Mouse (Mus musculus) lung, embryonic 16.5 days (tissue): ENCODE results near the gene Fam83g. TPM values are rescaled to one million over a fixed set of nuclear protein-coding genes. Genes with fewer than 3 reads are reported as not detected.
A peak's percentile ranks its signal among the peaks of the same experiment; 100 is the strongest.

Experiments used
- ATAC-seq: fragments of 200-750 bp; cut with Nextera tagmentation; 2 replicates; pipeline ENCODE4 v1.8.0; 2017; ENCODE audit warnings: low read depth, mild to moderate bottlenecking, moderate library complexity
- H3K27ac ChIP-seq: fragments of 300-500 bp; sonication (generic); 2 replicates; pipeline ENCODE4 v1.5.1; 2014; ENCODE audit warnings: mild to moderate bottlenecking, control low read depth, low read length
- H3K27me3 ChIP-seq: fragments of 300-500 bp; sonication (generic); 2 replicates; pipeline ENCODE4 v1.6.1; 2014; ENCODE audit warnings: low read depth, low read length, mixed read lengths; ENCODE audit not compliant: control insufficient read depth, insufficient read depth
- H3K36me3 ChIP-seq: fragments of 300-500 bp; sonication (generic); 2 replicates; pipeline ENCODE4 v1.6.1; 2014; ENCODE audit warnings: low read length; ENCODE audit not compliant: control insufficient read depth, insufficient read depth
- H3K4me1 ChIP-seq: fragments of 300-500 bp; sonication (generic); replicated peaks from 2 replicates; pipeline ENCODE4 v1.6.1; 2014; ENCODE audit warnings: low read length, mixed read lengths; ENCODE audit not compliant: control insufficient read depth, insufficient read depth
- H3K4me2 ChIP-seq: fragments of 300-500 bp; sonication (generic); 2 replicates; pipeline ENCODE4 v1.6.1; 2014; ENCODE audit warnings: low read depth, low read length, control low read depth
- H3K4me3 ChIP-seq: fragments of 300-500 bp; sonication (generic); 2 replicates; pipeline ENCODE4 v1.5.1; 2014; ENCODE audit warnings: mild to moderate bottlenecking, low read length, control low read depth
- H3K9ac ChIP-seq: fragments of 300-500 bp; sonication (generic); 2 replicates; pipeline ENCODE4 v1.6.1; 2014; ENCODE audit warnings: low read length, control low read depth
- H3K9me3 ChIP-seq: fragments of 300-500 bp; sonication (generic); 2 replicates; pipeline ENCODE4 v1.6.1; 2016; ENCODE audit warnings: low read length; ENCODE audit not compliant: control insufficient read depth
- WGBS: fragments of 180-500 bp; shearing (Covaris S2); extraction: QIAGEN DNeasy Blood & Tissue Kit; methylation state at CpG from one replicate; pipeline ENCODE4 v1.1.7; 2014; 5-methylcytosine and 5-hydroxymethylcytosine counted together
- polyA plus RNA-seq: library from polyadenylated mRNA; unstranded; fragments of >200 nt; fragmentation: Nextera tagmentation; extraction: Ambion mirVana; gene quantifications from 2 replicates; pipeline ENCODE4 v1.2.1, GENCODE M21; 2015

Gene Fam83g
- polyA plus RNA-seq, 1 experiment from 2014 or later: 2.2 TPM

DNA sequence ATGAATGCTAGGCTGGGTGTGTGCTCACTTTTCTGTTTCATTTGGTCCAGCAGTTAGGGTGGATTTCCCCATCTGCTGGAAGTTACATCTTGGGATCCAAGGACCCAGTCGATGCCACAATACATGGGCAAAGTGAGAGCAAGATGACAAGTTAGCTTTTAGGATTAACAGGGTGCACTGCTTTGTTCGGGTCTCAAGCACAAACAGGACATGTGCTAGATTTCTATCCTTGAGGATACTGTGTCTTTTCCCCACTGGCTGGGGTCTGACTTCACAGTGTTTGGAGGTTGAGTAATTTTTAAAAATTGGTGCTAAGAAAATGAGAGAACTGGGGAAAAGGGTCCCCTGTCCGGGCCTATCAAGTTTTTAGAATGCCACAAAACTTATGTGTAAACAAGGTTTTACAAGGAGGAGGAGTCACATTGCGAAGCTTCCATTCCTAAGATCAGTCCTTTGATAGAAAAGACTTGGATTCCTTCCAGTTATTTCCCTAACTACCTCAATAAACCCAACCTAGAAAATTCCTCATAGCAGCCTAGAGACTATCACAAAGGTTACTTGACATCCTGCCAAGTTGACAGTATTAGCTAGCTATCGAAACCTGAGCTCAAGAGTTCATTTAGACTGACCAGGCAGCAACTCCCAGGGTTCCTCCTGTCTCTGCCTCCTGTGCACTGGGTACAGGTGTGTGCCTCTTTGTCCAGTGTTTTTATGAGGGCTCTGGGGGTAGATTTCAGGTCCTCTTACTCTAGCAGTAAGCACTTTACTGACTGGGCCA is 40.5 kb upstream of the Fam83g start:
- Histone ChIP-seq H3K9ac (no peak overlapping the region), H3K36me3 (no peaks in the 10 kb centered on the region), H3K9me3 (no peaks in the 10 kb centered on the region), H3K27me3 (no peaks in the 10 kb centered on the region), H3K4me2 (no peak overlapping the region), H3K27ac (no peak overlapping the region), H3K4me3 (no peak overlapping the region), H3K4me1 (peaks cover 8% of the 10 kb centered on the region; the same call in 1 of the 2 replicates)
- 60% methylated on average over 5 of the region's 5 CpGs for WGBS
- no peak for ATAC-seq

GRCm38 (mm10) chr11:61644576-61645326 is 39.1 kb upstream of the Fam83g start:
- H3K27me3 ChIP-seq: no peaks in the 10 kb centered on the region
- H3K4me2 ChIP-seq: no peak overlapping the region
- H3K9ac ChIP-seq: no peak overlapping the region
- peak overlapping the region; percentile 58 for H3K27ac ChIP-seq
- H3K36me3 ChIP-seq: no peaks in the 10 kb centered on the region
- H3K9me3 ChIP-seq: no peaks in the 10 kb centered on the region
- 39% methylated on average over 11 of the region's 11 CpGs for WGBS
- peaks cover 8% of the 10 kb centered on the region; the same call in 1 of the 2 replicates for H3K4me1 ChIP-seq
- no peak overlapping the region for H3K4me3 ChIP-seq
- peak; percentile 57; the same call in 1 of the 2 replicates for ATAC-seq

GRCm38 (mm10) chr11:61645357-61645857 is 38.5 kb upstream of the Fam83g start:
- no peaks in the 10 kb centered on the region for H3K27me3 ChIP-seq
- no peak for ATAC-seq
- H3K9me3 ChIP-seq: no peaks in the 10 kb centered on the region
- WGBS: 53% methylated on average over 5 of the region's 5 CpGs
- no peak overlapping the region for H3K27ac ChIP-seq
- peaks cover 8% of the 10 kb centered on the region; the same call in 1 of the 2 replicates for H3K4me1 ChIP-seq
- no peaks in the 10 kb centered on the region for H3K36me3 ChIP-seq
- H3K4me2 ChIP-seq: no peak overlapping the region
- H3K4me3 ChIP-seq: no peak overlapping the region
- no peak overlapping the region for H3K9ac ChIP-seq

- H3K4me2 ChIP-seq: no peak overlapping the region
- no peak for ATAC-seq
- WGBS: 54% methylated on average over 2 of the region's 2 CpGs
- peaks cover 8% of the 10 kb centered on the region; the same call in 1 of the 2 replicates for H3K4me1 ChIP-seq
- H3K27me3 ChIP-seq: no peaks in the 10 kb centered on the region
- H3K4me3 ChIP-seq: no peak overlapping the region
- no peak overlapping the region for H3K9ac ChIP-seq
- H3K9me3 ChIP-seq: no peaks in the 10 kb centered on the region
- H3K27ac ChIP-seq: no peak overlapping the region
- no peaks in the 10 kb centered on the region for H3K36me3 ChIP-seq
Measured at GRCm38 (mm10) chr11:61646499-61647039, 37.3 kb upstream of the Fam83g start.

DNA sequence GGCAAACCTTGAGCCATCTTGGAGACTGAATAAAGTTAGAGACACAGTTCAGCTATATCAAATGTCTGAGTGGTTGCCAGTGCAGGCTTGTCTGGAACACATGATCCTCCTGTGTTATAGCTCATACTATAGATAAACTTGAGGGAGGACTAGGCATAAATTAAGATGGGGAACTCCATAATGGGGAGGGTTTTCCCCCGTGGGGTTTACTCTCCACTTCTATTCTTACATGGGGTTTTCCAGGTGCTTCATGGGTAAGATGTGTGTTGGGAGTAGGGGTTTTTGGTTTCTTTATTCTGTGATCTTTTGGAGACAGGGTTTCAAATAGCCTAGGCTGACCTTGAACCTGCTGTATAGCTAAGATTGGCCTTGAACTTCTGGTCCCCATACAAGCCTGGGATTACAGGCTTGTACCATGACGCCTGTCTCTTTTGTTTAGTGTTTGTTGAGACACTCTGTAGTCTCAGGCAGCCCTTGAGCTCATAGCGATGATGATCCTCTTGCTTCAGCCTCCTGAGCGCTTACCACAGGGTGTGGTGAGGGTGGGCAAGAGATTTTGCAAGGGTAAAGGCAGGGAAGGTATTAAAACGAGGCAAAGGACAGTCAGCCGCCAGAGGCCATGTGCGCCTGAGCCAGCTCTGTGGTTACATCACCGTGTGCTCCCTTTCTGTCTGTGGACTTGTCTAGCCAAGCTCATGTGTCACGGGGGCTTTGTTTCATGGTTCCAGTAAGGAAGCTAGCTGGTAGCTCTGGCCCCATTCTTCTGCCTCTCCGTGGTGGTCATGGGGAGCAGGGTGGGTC is 36.6 kb upstream of the Fam83g start:
- ATAC-seq: no peak
- no peak overlapping the region for H3K27ac ChIP-seq
- no peaks in the 10 kb centered on the region for H3K27me3 ChIP-seq
- no peak overlapping the region for H3K4me3 ChIP-seq
- H3K36me3 ChIP-seq: no peaks in the 10 kb centered on the region
- H3K4me1 ChIP-seq: peaks cover 8% of the 10 kb centered on the region; the same call in 1 of the 2 replicates
- H3K4me2 ChIP-seq: no peak overlapping the region
- WGBS: 66% methylated on average over 10 of the region's 10 CpGs
- H3K9ac ChIP-seq: no peak overlapping the region
- H3K9me3 ChIP-seq: no peaks in the 10 kb centered on the region

DNA sequence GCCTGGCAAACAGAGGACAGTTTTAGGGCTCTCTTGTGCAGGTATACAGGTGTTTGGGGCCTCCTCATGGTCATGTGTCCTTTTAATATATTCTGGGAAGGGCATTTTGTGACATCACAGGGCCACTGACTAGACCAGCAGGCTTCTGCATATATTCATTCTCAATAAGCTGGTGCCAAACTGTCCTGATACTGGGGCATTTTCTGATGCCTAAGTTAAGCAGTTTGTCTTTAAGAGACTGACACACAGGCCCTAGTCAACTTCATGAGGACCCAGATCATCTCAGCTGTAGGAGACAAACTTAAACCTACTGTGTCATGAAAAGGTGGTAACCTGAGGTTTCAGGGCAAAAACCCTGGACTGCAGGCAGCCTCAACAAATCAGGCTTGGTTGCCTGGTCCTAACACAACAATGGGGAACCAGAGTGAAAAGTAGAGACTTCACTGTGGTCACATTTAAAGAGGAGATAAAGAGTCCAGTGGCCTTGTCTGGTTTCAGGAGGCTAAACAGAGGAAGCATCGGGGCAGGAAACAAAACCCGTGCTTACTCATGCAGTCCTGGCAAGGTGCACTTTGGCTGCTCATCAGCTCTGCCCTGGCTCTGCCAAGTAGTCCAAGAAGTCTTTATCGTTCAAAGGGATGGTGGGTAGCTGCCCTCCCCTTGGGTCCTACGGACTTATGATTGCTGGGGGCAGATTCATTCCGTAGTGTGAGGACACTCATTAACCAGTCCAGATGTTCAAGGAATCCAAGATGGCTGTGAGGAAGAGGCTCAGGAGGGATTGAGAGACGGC is 35.7 kb upstream of the Fam83g start:
- WGBS: 64% methylated on average over 6 of the region's 6 CpGs
- Histone ChIP-seq H3K36me3 (no peaks in the 10 kb centered on the region), H3K27ac (no peak overlapping the region), H3K9me3 (no peaks in the 10 kb centered on the region), H3K4me1 (peaks cover 8% of the 10 kb centered on the region; the same call in 1 of the 2 replicates), H3K27me3 (no peaks in the 10 kb centered on the region), H3K4me2 (no peak overlapping the region), H3K9ac (no peak overlapping the region), H3K4me3 (no peak overlapping the region)
- no peak for ATAC-seq

GRCm38 (mm10) chr11:61648749-61649115 is 35.2 kb upstream of the Fam83g start:
- Histone ChIP-seq H3K9ac (no peak overlapping the region), H3K36me3 (no peaks in the 10 kb centered on the region), H3K9me3 (no peaks in the 10 kb centered on the region), H3K4me1 (peaks cover 6% of the 10 kb centered on the region; the same call in 1 of the 2 replicates), H3K27ac (no peak overlapping the region), H3K27me3 (no peaks in the 10 kb centered on the region), H3K4me3 (no peak overlapping the region), H3K4me2 (no peak overlapping the region)
- ATAC-seq: no peak
- 73% methylated on average over 7 of the region's 7 CpGs for WGBS

- Histone ChIP-seq H3K27me3 (no peaks in the 10 kb centered on the region), H3K4me2 (no peak overlapping the region), H3K9me3 (no peaks in the 10 kb centered on the region), H3K27ac (no peak overlapping the region), H3K9ac (no peak overlapping the region), H3K36me3 (no peaks in the 10 kb centered on the region), H3K4me1 (peaks cover 3% of the 10 kb centered on the region; the same call in 1 of the 2 replicates), H3K4me3 (no peak overlapping the region)
- ATAC-seq: no peak
- WGBS: 89% methylated on average over 5 of the region's 5 CpGs
Measured at GRCm38 (mm10) chr11:61649163-61649580, 34.7 kb upstream of the Fam83g start.
